Mouse (Mus musculus) kidney, embryonic 15.5 days (tissue): ENCODE measurements around the gene Susd5. TPM values are rescaled to one million over a fixed set of nuclear protein-coding genes. Genes with fewer than 3 reads are reported as not detected.
"Not testable (repeated sequence)": the region's sequence is repeated elsewhere in the genome, so short reads cannot be mapped to it uniquely, and the experiment has no call there.

Experiments used
- ATAC-seq: fragments of 200-750 bp; cut with Nextera tagmentation; replicated peaks from 2 replicates; pipeline ENCODE4 v1.8.0; 2017; ENCODE audit warnings: moderate TSS enrichment; ENCODE audit not compliant: low FRiP score
- H3K27ac ChIP-seq: fragments of 300-500 bp; sonication (generic); 2 replicates; pipeline ENCODE4 v1.5.1; 2015; ENCODE audit warnings: mild to moderate bottlenecking, inconsistent platforms
- H3K27me3 ChIP-seq: fragments of 300-500 bp; sonication (generic); 2 replicates; pipeline ENCODE4 v1.6.1; 2015; ENCODE audit warnings: inconsistent platforms
- H3K36me3 ChIP-seq: fragments of 300-500 bp; sonication (generic); 2 replicates; pipeline ENCODE4 v1.6.1; 2015; ENCODE audit warnings: inconsistent platforms
- H3K4me1 ChIP-seq: fragments of 300-500 bp; sonication (generic); 2 replicates; pipeline ENCODE4 v1.6.1; 2015; ENCODE audit warnings: inconsistent platforms
- H3K4me2 ChIP-seq: fragments of 300-500 bp; sonication (generic); 2 replicates; pipeline ENCODE4 v1.6.1; 2015; ENCODE audit warnings: moderate library complexity, mild to moderate bottlenecking, inconsistent platforms
- H3K4me3 ChIP-seq: fragments of 300-500 bp; sonication (generic); replicated peaks from 2 replicates; pipeline ENCODE4 v1.5.1; 2015; ENCODE audit warnings: mild to moderate bottlenecking, inconsistent platforms
- H3K9ac ChIP-seq: fragments of 300-500 bp; sonication (generic); 2 replicates; pipeline ENCODE4 v1.6.1; 2015; ENCODE audit warnings: mild to moderate bottlenecking, inconsistent platforms
- H3K9me3 ChIP-seq: fragments of 300-500 bp; sonication (generic); replicated peaks from 2 replicates; pipeline ENCODE4 v1.6.1; 2016; ENCODE audit warnings: inconsistent platforms
- WGBS: fragments of 180-500 bp; shearing (Covaris S2); methylation state at CpG from one replicate; pipeline ENCODE4 v1.1.7; 2015; ENCODE audit warnings: mixed read lengths; 5-methylcytosine and 5-hydroxymethylcytosine counted together
- polyA plus RNA-seq: library from polyadenylated mRNA; unstranded; fragments of >200 nt; fragmentation: Nextera tagmentation; extraction: Ambion mirVana; gene quantifications from 2 replicates; pipeline ENCODE4 v1.2.1, GENCODE M21; 2015

The Susd5 gene
- polyA plus RNA-seq, 1 experiment from 2014 or later, result 0.99 TPM

- no peak overlapping the region for H3K4me3 ChIP-seq
- H3K27me3 ChIP-seq, result 0 out of 2 replicates have a peak, but pooled peaks cover 3% of the 10 kb centered on the region
- ATAC-seq, result no peak
- no peak overlapping the region for H3K9ac ChIP-seq
- no peaks in the 10 kb centered on the region for H3K4me1 ChIP-seq
- H3K4me2 ChIP-seq, result no peak overlapping the region
- no peaks in the 10 kb centered on the region for H3K9me3 ChIP-seq
- no peak overlapping the region for H3K27ac ChIP-seq
- WGBS, result 82% methylated on average over 3 of the region's 3 CpGs
- H3K36me3 ChIP-seq, result no peaks in the 10 kb centered on the region
These were observed 29.5 kb downstream of the Susd5 start for GRCm38 (mm10) chr9:114086422-114086821.

- H3K9me3 ChIP-seq, result no peaks in the 10 kb centered on the region
- 72% methylated on average over 11 of the region's 11 CpGs for WGBS
- H3K4me3 ChIP-seq, result no peak overlapping the region
- H3K27ac ChIP-seq, result no peak overlapping the region
- no peak overlapping the region for H3K4me2 ChIP-seq
- H3K9ac ChIP-seq, result no peak overlapping the region
- H3K36me3 ChIP-seq, result no peaks in the 10 kb centered on the region
- no peak for ATAC-seq
- H3K4me1 ChIP-seq, result no peaks in the 10 kb centered on the region
- 0 out of 2 replicates have a peak, but pooled peaks cover 3% of the 10 kb centered on the region for H3K27me3 ChIP-seq
These were observed 30.3 kb downstream of the Susd5 start for GRCm38 (mm10) chr9:114087106-114087815.

- not testable (repeated sequence) for H3K36me3 ChIP-seq, H3K27ac ChIP-seq, H3K4me2 ChIP-seq, H3K27me3 ChIP-seq, H3K4me1 ChIP-seq, H3K9me3 ChIP-seq, ATAC-seq, H3K4me3 ChIP-seq, H3K9ac ChIP-seq
- whole genome bisulfite sequencing, result 92% methylated on average over 6 of the region's 6 CpGs
These were observed 31.9 kb downstream of the Susd5 start for GRCm38 (mm10) chr9:114088885-114089284.

GRCm38 (mm10) chr9:114092188-114092587 lies 35.2 kb downstream of the Susd5 start:
- not testable (repeated sequence) for H3K27me3 ChIP-seq, H3K36me3 ChIP-seq, H3K9ac ChIP-seq, H3K9me3 ChIP-seq, H3K4me1 ChIP-seq, H3K4me2 ChIP-seq, H3K27ac ChIP-seq, H3K4me3 ChIP-seq
- 18% methylated on average over 9 of the region's 9 CpGs for WGBS
- ATAC-seq, result 0 out of 2 replicates have a peak, but pooled peaks have one; percentile 64

- H3K4me2 ChIP-seq, result no peak overlapping the region
- no peak overlapping the region for H3K27ac ChIP-seq
- no peak overlapping the region for H3K9ac ChIP-seq
- H3K9me3 ChIP-seq, result no peaks in the 10 kb centered on the region
- WGBS, result 81% methylated on average over 2 of the region's 2 CpGs
- H3K27me3 ChIP-seq, result no peaks in the 10 kb centered on the region
- H3K4me3 ChIP-seq, result no peak overlapping the region
- no peak for ATAC-seq
- no peaks in the 10 kb centered on the region for H3K4me1 ChIP-seq
- H3K36me3 ChIP-seq, result no peaks in the 10 kb centered on the region
These were observed 37.9 kb downstream of the Susd5 start for GRCm38 (mm10) chr9:114094854-114095253.

- H3K4me3 ChIP-seq, result no peak overlapping the region
- no peak for ATAC-seq
- H3K27ac ChIP-seq, result no peak overlapping the region
- no peaks in the 10 kb centered on the region for H3K9me3 ChIP-seq
- no peak overlapping the region for H3K9ac ChIP-seq
- H3K4me2 ChIP-seq, result no peak overlapping the region
- H3K4me1 ChIP-seq, result no peaks in the 10 kb centered on the region
- H3K36me3 ChIP-seq, result no peaks in the 10 kb centered on the region
- H3K27me3 ChIP-seq, result no peaks in the 10 kb centered on the region
- 66% methylated on average over 9 of the region's 9 CpGs for WGBS
These were observed 41.9 kb downstream of the Susd5 start for GRCm38 (mm10) chr9:114098716-114099302.

GRCm38 (mm10) chr9:114110268-114110667 lies 53.3 kb downstream of the Susd5 start:
- Histone ChIP-seq H3K4me1 (no peaks in the 10 kb centered on the region), H3K9me3 (no peaks in the 10 kb centered on the region), H3K36me3 (no peaks in the 10 kb centered on the region), H3K9ac (no peak overlapping the region), H3K4me2 (no peak overlapping the region), H3K27ac (no peak overlapping the region), H3K4me3 (no peak overlapping the region), H3K27me3 (no peaks in the 10 kb centered on the region)
- WGBS, result 86% methylated on average over 2 of the region's 2 CpGs
- no peak for ATAC-seq

- Histone ChIP-seq H3K27me3 (no peaks in the 10 kb centered on the region), H3K4me2 (no peak overlapping the region), H3K9ac (no peak overlapping the region), H3K9me3 (no peaks in the 10 kb centered on the region), H3K4me1 (no peaks in the 10 kb centered on the region), H3K36me3 (no peaks in the 10 kb centered on the region), H3K4me3 (no peak overlapping the region), H3K27ac (no peak overlapping the region)
- ATAC-seq, result no peak
- WGBS, result 93% methylated on average over 8 of the region's 8 CpGs
These were observed 54.2 kb downstream of the Susd5 start for GRCm38 (mm10) chr9:114111161-114111560.

- H3K4me1 ChIP-seq, result no peaks in the 10 kb centered on the region
- no peak overlapping the region for H3K4me2 ChIP-seq
- ATAC-seq, result no peak
- H3K27me3 ChIP-seq, result no peaks in the 10 kb centered on the region
- H3K9ac ChIP-seq, result no peak overlapping the region
- 26% methylated on average over 6 of the region's 6 CpGs for WGBS
- H3K36me3 ChIP-seq, result no peaks in the 10 kb centered on the region
- H3K27ac ChIP-seq, result no peak overlapping the region
- H3K9me3 ChIP-seq, result no peaks in the 10 kb centered on the region
- no peak overlapping the region for H3K4me3 ChIP-seq
These were observed 55.3 kb downstream of the Susd5 start for GRCm38 (mm10) chr9:114112226-114112625.

- no peak for ATAC-seq
- 80% methylated on average over 18 of the region's 18 CpGs for WGBS
- H3K4me3 ChIP-seq, result no peak overlapping the region
- no peaks in the 10 kb centered on the region for H3K27me3 ChIP-seq
- no peaks in the 10 kb centered on the region for H3K4me1 ChIP-seq
- H3K36me3 ChIP-seq, result no peaks in the 10 kb centered on the region
- H3K9ac ChIP-seq, result no peak overlapping the region
- no peak overlapping the region for H3K27ac ChIP-seq
- H3K4me2 ChIP-seq, result no peak overlapping the region
- no peaks in the 10 kb centered on the region for H3K9me3 ChIP-seq
These were observed 57.1 kb downstream of the Susd5 start for GRCm38 (mm10) chr9:114113911-114114623.

GRCm38 (mm10) chr9:114116672-114117071 lies 59.7 kb downstream of the Susd5 start:
- ATAC-seq, H3K36me3 ChIP-seq: not testable (repeated sequence)

GRCm38 (mm10) chr9:114122862-114123261 lies 65.9 kb downstream of the Susd5 start:
- H3K27me3 ChIP-seq, H3K4me1 ChIP-seq, H3K9ac ChIP-seq, H3K27ac ChIP-seq, H3K36me3 ChIP-seq, H3K9me3 ChIP-seq, H3K4me3 ChIP-seq, ATAC-seq, H3K4me2 ChIP-seq: not testable (repeated sequence)

More at GRCm38 (mm10) chr9:114116672-114117071, 59.7 kb downstream of the Susd5 start:
- H3K4me1 ChIP-seq, H3K4me3 ChIP-seq, H3K4me2 ChIP-seq, H3K9me3 ChIP-seq, H3K27me3 ChIP-seq, H3K27ac ChIP-seq, H3K9ac ChIP-seq: not testable (repeated sequence)
- WGBS, result 21% methylated on average over 5 of the region's 5 CpGs
